Mouse (Mus musculus): ENCODE measurements at regions not wholly inside any gene's neighbourhood (a gene's known extent, or its start where the extent isn't known, plus 50 kb on each side); places are given as distances from the start of the nearest gene placed in this dataset.
"Not testable (repeated sequence)": the region's sequence is repeated elsewhere in the genome, so short reads cannot be mapped to it uniquely, and the experiment has no call there.

- DNase-seq (ENCODE audit: low spot score), result no peak
Measured at GRCm38 (mm10) chr16:55758707-55759067, 80.0 kb downstream of the Nfkbiz start.

DNA sequence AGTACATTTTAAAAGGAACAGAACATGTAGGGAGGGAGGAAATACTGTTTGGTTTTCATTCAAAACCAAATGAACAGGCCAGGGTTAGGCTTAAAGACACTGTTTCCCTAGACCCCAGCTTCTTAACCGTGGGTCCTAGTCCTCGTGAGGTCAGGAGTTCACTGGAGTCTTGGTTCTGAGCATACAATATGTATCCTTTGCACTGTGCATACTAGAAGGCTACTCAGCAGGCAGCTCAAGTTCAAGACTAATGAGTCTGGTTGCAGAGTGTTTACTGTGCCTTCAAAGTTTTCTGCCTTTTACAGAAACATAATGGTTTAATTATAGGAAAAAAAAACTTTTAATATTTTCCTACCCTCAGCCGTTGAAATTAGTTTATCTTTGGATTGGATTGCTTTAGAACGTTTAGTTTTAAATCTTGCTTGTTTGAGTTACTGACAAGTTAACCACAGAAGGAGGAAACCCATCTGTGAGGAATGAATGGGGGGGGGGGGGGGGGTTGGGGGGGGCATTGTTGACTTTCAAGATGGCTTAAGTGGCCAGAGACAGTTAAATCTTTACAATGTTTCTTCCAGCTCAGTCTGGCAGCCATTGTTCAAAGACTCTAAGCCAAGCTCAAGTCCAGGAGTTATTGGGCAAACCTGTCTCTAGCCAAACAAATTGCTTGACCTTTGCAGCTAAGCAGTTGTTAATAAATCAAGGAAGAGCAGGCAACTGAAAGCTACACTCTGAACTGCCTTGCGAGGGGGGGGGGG is 80.6 kb downstream of the Nfkbiz start:
- no peak for DNase-seq (ENCODE audit: low spot score)

GRCm38 (mm10) chr16:55757422-55757815 is 81.3 kb downstream of the Nfkbiz start:
- not testable (repeated sequence) for DNase-seq (ENCODE audit: low spot score)

GRCm38 (mm10) chr16:55756764-55757421 is 81.8 kb downstream of the Nfkbiz start:
- no peak for DNase-seq (ENCODE audit: low spot score)

DNA sequence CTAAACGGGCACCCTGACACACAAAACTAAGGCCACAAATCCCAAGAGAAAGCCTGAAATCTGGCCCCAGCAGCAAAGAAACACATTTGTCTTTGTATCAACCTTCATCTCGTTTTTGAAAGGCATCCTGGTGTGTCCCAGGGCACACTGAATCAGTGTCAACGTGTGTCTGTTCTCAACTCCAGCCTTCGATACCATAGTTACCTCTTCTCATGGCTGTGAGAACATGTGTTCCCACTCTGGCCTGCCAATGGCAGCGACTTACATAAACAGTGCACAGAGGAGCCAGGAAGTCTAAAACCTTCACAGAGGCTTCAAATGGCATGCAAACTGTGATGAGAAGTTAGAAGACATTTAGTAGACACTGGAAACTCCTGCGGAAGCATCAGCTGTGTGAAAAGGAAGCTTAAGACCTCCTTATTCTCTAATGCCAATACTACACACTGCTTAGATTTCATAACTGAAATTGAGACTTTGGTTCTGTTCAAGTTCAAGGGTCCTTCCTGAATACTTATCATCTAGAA is 83.3 kb downstream of the Nfkbiz start:
- DNase-seq (ENCODE audit: low spot score), result no peak

- no peak for DNase-seq (ENCODE audit: low spot score)
Measured at GRCm38 (mm10) chr16:55754092-55754763, 84.5 kb downstream of the Nfkbiz start.

- no peak for DNase-seq (ENCODE audit: low spot score)
Measured at GRCm38 (mm10) chr16:55753380-55753779, 85.3 kb downstream of the Nfkbiz start.

DNA sequence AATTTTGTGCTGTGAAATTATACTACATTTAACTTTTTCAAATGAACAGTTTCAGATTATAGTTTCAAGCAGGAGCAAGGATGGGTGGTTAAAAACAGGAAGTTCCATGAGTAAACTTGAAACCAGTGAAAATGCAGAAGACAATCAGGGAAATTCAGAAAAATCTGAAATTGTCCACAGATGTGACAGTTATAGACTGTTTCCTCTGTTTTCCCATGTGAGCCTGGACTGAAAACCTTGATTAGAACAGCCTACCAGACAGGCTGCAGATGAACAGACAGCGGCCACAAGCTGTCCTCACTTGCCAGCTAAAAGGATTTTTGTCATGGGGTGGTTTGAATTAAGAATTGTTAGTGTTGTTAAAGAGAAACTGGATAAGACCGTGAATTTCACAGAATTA is 91.4 kb downstream of the Nfkbiz start:
- no peak for DNase-seq (ENCODE audit: low spot score)

- DNase-seq (ENCODE audit: low spot score), result no peak
Measured at GRCm38 (mm10) chr16:55746159-55746558, 92.5 kb downstream of the Nfkbiz start.

GRCm38 (mm10) chr16:55745094-55745493 is 93.6 kb downstream of the Nfkbiz start:
- no peak for DNase-seq (ENCODE audit: low spot score)

DNA sequence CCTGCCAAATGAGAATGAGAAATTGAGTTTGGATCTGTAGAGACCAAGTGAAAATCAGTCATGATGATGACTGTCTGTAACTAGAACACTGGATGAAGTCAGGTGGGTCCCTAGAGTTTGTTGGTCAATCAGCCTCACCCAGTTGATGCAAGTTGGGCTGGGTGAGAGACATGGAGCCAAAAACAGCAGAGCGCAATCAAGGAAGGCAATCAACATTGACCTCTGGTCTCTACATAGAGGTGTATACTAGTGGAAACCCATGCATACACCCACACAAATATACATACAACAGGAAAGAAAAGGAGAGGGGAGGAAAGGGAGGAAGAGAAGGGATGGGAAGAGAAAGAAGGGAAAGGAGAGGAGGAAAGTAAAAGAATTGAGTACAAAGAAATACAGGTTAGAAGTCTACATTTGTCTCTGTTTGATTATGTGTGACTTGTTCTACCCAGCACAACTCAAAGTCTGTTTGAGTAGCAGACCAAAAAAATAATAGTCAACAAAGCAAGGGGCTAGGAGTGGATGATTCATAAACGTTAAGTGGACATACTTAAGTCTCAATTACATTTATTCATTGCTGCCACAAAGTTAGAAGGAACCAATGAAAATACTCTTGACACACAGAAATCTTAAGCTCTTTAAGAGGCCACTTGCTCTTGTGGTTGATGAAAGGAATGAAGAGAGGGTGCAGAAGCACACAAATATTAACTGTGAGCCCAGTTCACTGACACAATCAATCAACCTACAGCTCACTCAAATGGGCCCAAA is 97.4 kb downstream of the Nfkbiz start:
- no peak for DNase-seq (ENCODE audit: low spot score)

- no peak for DNase-seq (ENCODE audit: low spot score)
Measured at GRCm38 (mm10) chr16:55738741-55739140, 100.0 kb downstream of the Nfkbiz start.

GRCm38 (mm10) chr16:55735476-55735968 is 103.2 kb downstream of the Nfkbiz start:
- no peak for DNase-seq (ENCODE audit: low spot score)

GRCm38 (mm10) chr16:55734301-55734700 is 104.4 kb downstream of the Nfkbiz start:
- no peak for DNase-seq (ENCODE audit: low spot score)

GRCm38 (mm10) chr16:55733751-55734150 is 104.9 kb downstream of the Nfkbiz start:
- peak; percentile 39 for DNase-seq (ENCODE audit: low spot score)

- peak; percentile 14 for DNase-seq (ENCODE audit: low spot score)
Measured at GRCm38 (mm10) chr16:55731003-55731402, 107.7 kb downstream of the Nfkbiz start.

GRCm38 (mm10) chr16:55726538-55726937 is 112.2 kb downstream of the Nfkbiz start:
- no peak for DNase-seq (ENCODE audit: low spot score)

DNA sequence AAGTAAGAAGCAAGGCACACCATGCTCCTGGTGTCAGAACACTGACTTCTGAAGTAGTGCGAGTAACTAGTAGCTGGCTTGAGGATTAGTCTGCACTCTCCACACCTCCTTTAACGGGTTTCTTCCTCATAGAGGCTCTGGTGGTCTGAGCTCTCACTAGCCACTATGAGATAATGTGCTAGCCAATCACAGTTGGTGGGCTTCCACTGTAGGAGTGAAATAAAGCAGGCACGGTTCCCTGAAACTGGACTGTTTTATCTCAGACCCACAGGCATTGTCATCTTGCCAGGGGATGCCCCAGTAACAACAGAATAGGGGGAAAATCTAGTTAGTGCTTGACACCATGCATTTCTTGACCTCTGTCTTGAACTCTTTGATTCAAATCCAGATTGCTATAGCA is 118.3 kb downstream of the Nfkbiz start:
- DNase-seq (ENCODE audit: low spot score), result no peak

GRCm38 (mm10) chr16:55710017-55710416 is 128.7 kb downstream of the Nfkbiz start:
- DNase-seq (ENCODE audit: low spot score), result no peak

GRCm38 (mm10) chr16:55706502-55706901 is 132.2 kb downstream of the Nfkbiz start:
- DNase-seq (ENCODE audit: low spot score), result no peak

GRCm38 (mm10) chr16:55698489-55698892 is 140.2 kb downstream of the Nfkbiz start:
- DNase-seq (ENCODE audit: low spot score), result no peak

DNA sequence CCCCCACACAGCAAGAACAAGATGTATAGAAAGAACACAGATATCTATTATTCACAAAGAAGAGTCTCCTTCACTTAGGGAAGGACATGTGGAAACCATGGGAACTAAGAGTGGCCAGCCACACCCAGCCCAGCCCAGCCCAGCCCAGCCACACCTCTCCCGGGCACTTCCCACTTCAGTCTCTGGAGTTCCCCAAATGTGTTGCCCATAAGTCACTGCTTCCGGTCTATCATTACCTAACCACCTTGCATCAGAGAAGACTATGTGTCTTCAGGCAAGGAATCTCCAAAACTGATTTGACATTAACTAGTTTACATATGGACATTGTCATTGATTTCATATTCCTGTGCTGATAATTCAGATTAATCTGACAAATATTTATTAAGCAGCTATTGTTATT is 147.6 kb downstream of the Nfkbiz start:
- DNase-seq (ENCODE audit: low spot score), result no peak

Measured in urinary bladder, postnatal 14 days (tissue).